Mouse (Mus musculus) C2C12 (cell line): Measurements from ENCODE around the gene Tbkbp1. TPM values are rescaled to one million over a fixed set of nuclear protein-coding genes. Genes with fewer than 3 reads are reported as not detected.

Experiments
- H3K27me3 ChIP-seq: one replicate; pipeline ENCODE4 v1.6.1; 2011; ENCODE audit not compliant: control insufficient read depth, insufficient read depth, insufficient read length
- H3K36me3 ChIP-seq: one replicate; pipeline ENCODE4 v1.6.1; 2011; ENCODE audit not compliant: control insufficient read depth, insufficient read depth
- H3K4me3 ChIP-seq: one replicate; pipeline ENCODE4 v1.5.1; 2011; ENCODE audit warnings: mild to moderate bottlenecking, control low read depth; ENCODE audit not compliant: poor library complexity, insufficient read depth, severe bottlenecking
- H3K79me2 ChIP-seq: one replicate; pipeline ENCODE4 v1.6.1; 2011; ENCODE audit not compliant: control insufficient read depth, insufficient read depth
- H3K79me3 ChIP-seq: one replicate; pipeline ENCODE4 v1.6.1; 2011; ENCODE audit warnings: low read depth, control low read depth
- H3ac ChIP-seq: one replicate; pipeline ENCODE3; 2011; ENCODE audit warnings: low read depth; ENCODE audit not compliant: control insufficient read depth, insufficient read length
- CEBPB ChIP-seq: IDR thresholded peaks from one replicate; pipeline ENCODE4 v1.6.1; 2011; ENCODE audit warnings: low read depth, mild to moderate bottlenecking, control low read depth, moderate library complexity
- CTCF ChIP-seq: IDR thresholded peaks from one replicate; pipeline ENCODE4 v1.5.1; 2011; ENCODE audit not compliant: control insufficient read depth, insufficient read depth, insufficient read length
- FOSL1 ChIP-seq: IDR thresholded peaks from one replicate; pipeline ENCODE4 v1.8.0; 2011; ENCODE audit warnings: mild to moderate bottlenecking, low read length; ENCODE audit not compliant: poor library complexity, insufficient read depth, severe bottlenecking
- MAX ChIP-seq: IDR thresholded peaks from one replicate; pipeline ENCODE4 v1.6.1; 2011; ENCODE audit warnings: mild to moderate bottlenecking, control low read depth
- MYOD1 ChIP-seq: IDR thresholded peaks from one replicate; pipeline ENCODE4 v1.6.1; 2011; ENCODE audit warnings: low read depth; ENCODE audit not compliant: control insufficient read depth, insufficient read length
- MYOG ChIP-seq: IDR thresholded peaks from one replicate; pipeline ENCODE4 v1.6.1; 2011; ENCODE audit not compliant: control insufficient read depth, insufficient read length; ENCODE audit errors: extremely low read depth
- USF1 ChIP-seq: IDR thresholded peaks from one replicate; pipeline ENCODE4 v1.6.1; 2011; ENCODE audit warnings: low read depth, mild to moderate bottlenecking, control low read depth, moderate library complexity
- microRNA-seq: library from miRNA; unstranded; fragments of <30 nt; microRNA quantifications from one replicate; pipeline ENCODE4, GENCODE M21; 2019; ENCODE audit warnings: borderline microRNAs expressed
- polyA plus RNA-seq: library from polyadenylated mRNA; unstranded; fragments of >200 nt; fragmentation: generic; extraction: Trizol; gene quantifications from one replicate; pipeline ENCODE4 v1.2.1, GENCODE M21; 2012; ENCODE audit warnings: missing spikeins

Gene Tbkbp1
- polyA plus RNA-seq, 1 experiment = 0.46 TPM

DNA sequence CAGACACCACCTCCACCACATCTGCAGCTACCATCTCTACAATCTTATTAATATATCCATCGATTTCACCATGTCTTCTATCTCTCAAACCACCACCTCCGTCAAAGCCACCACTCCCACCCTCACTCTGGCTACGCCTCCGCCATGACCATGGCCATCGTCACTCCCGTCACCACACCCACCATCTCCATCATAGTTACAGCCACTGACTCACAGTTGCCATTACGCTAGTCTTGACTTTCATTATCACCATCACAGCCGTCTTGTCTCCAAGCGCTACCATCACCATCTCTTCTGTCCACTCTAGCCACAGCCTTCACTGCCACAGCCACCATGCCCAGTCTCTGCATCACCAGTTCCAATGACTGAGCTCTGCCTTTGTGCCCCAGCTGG is 47.2 kb downstream of the Tbkbp1 start:
- no peak overlapping the region for H3K4me3 ChIP-seq
- no peak overlapping the region for H3ac ChIP-seq
- TF ChIP-seq MAX (no peak), USF1 (no peak), CEBPB (no peak), CTCF (no peak), MYOG (no peak), FOSL1 (no peak), MYOD1 (no peak)
- no peaks in the 10 kb centered on the region for H3K79me2 ChIP-seq
- peaks cover 43% of the 10 kb centered on the region for H3K27me3 ChIP-seq
- no peaks in the 10 kb centered on the region for H3K79me3 ChIP-seq
- H3K36me3 ChIP-seq = no peaks in the 10 kb centered on the region

GRCm38 (mm10) chr11:97103163-97104090 is 47.9 kb downstream of the Tbkbp1 start:
- Histone ChIP-seq H3ac (no peak overlapping the region), H3K36me3 (no peaks in the 10 kb centered on the region), H3K79me3 (no peaks in the 10 kb centered on the region), H3K79me2 (no peaks in the 10 kb centered on the region), H3K4me3 (no peak overlapping the region), H3K27me3 (peaks cover 50% of the 10 kb centered on the region)
- TF ChIP-seq CTCF = no peak

DNA sequence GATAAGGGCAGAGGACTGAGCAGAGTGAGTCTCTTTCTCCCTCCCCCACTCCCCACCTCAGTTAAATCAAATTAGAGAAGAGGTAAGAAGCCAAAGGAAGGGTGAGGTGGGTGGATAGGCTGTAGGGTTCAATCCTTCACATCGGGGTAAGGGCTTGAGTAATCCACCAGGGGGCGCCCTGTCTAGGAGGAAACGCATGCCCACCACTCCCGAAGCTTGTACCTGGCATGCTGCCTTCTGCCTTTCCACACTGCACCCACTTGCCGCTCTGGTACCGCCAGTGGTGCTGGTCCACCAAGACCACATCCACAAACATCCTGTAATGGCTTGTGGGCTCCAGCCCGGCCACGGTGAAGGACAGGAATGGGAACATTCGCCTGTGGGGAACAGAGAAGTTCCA is 49.6 kb downstream of the Tbkbp1 start:
- H3K79me3 ChIP-seq = no peaks in the 10 kb centered on the region
- peak; percentile 65 for TF ChIP-seq CTCF
- no peak for TF ChIP-seq USF1
- H3K4me3 ChIP-seq = no peak overlapping the region

GRCm38 (mm10) chr11:97098791-97099190 is 52.5 kb downstream of the Tbkbp1 start:
- H3K79me3 ChIP-seq = no peaks in the 10 kb centered on the region
- no peak overlapping the region for H3ac ChIP-seq
- no peaks in the 10 kb centered on the region for H3K36me3 ChIP-seq
- peaks cover 33% of the 10 kb centered on the region for H3K27me3 ChIP-seq
- no peak for TF ChIP-seq USF1
- TF ChIP-seq MYOD1 = no peak
- no peak for TF ChIP-seq MAX
- no peaks in the 10 kb centered on the region for H3K79me2 ChIP-seq
- no peak overlapping the region for H3K4me3 ChIP-seq

More for the DNA sequence above, 49.6 kb downstream of the Tbkbp1 start:
- peaks cover 44% of the 10 kb centered on the region for H3K27me3 ChIP-seq
- H3ac ChIP-seq = no peak overlapping the region
- no peaks in the 10 kb centered on the region for H3K36me3 ChIP-seq
- no peaks in the 10 kb centered on the region for H3K79me2 ChIP-seq

- no peaks in the 10 kb centered on the region for H3K36me3 ChIP-seq
- no peak overlapping the region for H3ac ChIP-seq
- no peak overlapping the region for H3K4me3 ChIP-seq
- H3K27me3 ChIP-seq = peaks cover 41% of the 10 kb centered on the region
- TF ChIP-seq MYOD1 (no peak), MYOG (no peak), MAX (no peak), USF1 (no peak), CTCF (no peak), FOSL1 (no peak), CEBPB (no peak)
- H3K79me3 ChIP-seq = no peaks in the 10 kb centered on the region
- no peaks in the 10 kb centered on the region for H3K79me2 ChIP-seq
Observed at GRCm38 (mm10) chr11:97094600-97094999, 56.7 kb downstream of the Tbkbp1 start.

- no peaks in the 10 kb centered on the region for H3K79me2 ChIP-seq
- no peak overlapping the region for H3ac ChIP-seq
- H3K27me3 ChIP-seq = peaks cover 5% of the 10 kb centered on the region
- no peaks in the 10 kb centered on the region for H3K79me3 ChIP-seq
- H3K4me3 ChIP-seq = no peak overlapping the region
- no peak for TF ChIP-seq MAX
- no peak for TF ChIP-seq FOSL1
- no peak for TF ChIP-seq USF1
- no peak for TF ChIP-seq MYOD1
- no peak for TF ChIP-seq MYOG
- no peak for TF ChIP-seq CEBPB
- TF ChIP-seq CTCF = no peak
- no peaks in the 10 kb centered on the region for H3K36me3 ChIP-seq
Observed at GRCm38 (mm10) chr11:97086365-97086764, 64.9 kb downstream of the Tbkbp1 start.

Small RNAs within 50 kb of the gene (microRNA-seq; reads per million reads assigned to microRNA genes)
- not detected for gene Mir7235

Other genes starting within 250 kb of the Tbkbp1 start
- 33.1 TPM for gene Cdk5rap3, start 235.0 kb downstream of the Tbkbp1 start, polyA plus RNA-seq
- 0.01 TPM for gene Prr15l, start 223.4 kb downstream of the Tbkbp1 start, polyA plus RNA-seq
- 8.5 TPM for gene Pnpo, start 207.5 kb downstream of the Tbkbp1 start, polyA plus RNA-seq
- gene Sp2, start 168.5 kb downstream of the Tbkbp1 start, polyA plus RNA-seq = 13.9 TPM
- gene Sp6, start 138.1 kb downstream of the Tbkbp1 start, polyA plus RNA-seq = 5.5 TPM
- 21.1 TPM for gene Scrn2, start 121.6 kb downstream of the Tbkbp1 start, polyA plus RNA-seq
- 1.0 TPM for gene Lrrc46, start 110.1 kb downstream of the Tbkbp1 start, polyA plus RNA-seq
- gene Mrpl10, start 109.9 kb downstream of the Tbkbp1 start, polyA plus RNA-seq = 77.5 TPM
- 1.8 TPM for gene Osbpl7, start 100.9 kb downstream of the Tbkbp1 start, polyA plus RNA-seq
- not detected for gene Tbx21, start 36.2 kb downstream of the Tbkbp1 start, polyA plus RNA-seq
- gene Kpnb1, start 36.4 kb upstream of the Tbkbp1 start, polyA plus RNA-seq = 180 TPM
- 37.8 TPM for gene Npepps, start 129.1 kb upstream of the Tbkbp1 start, polyA plus RNA-seq
- gene Mrpl45, start 164.2 kb upstream of the Tbkbp1 start, polyA plus RNA-seq = 48.5 TPM
- 0.05 TPM for gene Gpr179, start 200.6 kb upstream of the Tbkbp1 start, polyA plus RNA-seq
- 8.1 TPM for gene Socs7, start 211.1 kb upstream of the Tbkbp1 start, polyA plus RNA-seq